Mouse (Mus musculus) kidney, adult 11 months (tissue): Measurements from ENCODE around the gene Il25.
"Not testable (repeated sequence)": the region's sequence is repeated elsewhere in the genome, so short reads cannot be mapped to it uniquely, and the experiment has no call there.

ENCODE experiments used
- DNase-seq: peaks from one replicate; pipeline ENCODE4 v3.0.0; 2022

Il25 gene

GRCm38 (mm10) chr14:54955481-54955880, 23.0 kb downstream of the Il25 start:
- no peak for DNase-seq

GRCm38 (mm10) chr14:54956533-54956932, 24.0 kb downstream of the Il25 start:
- no peak for DNase-seq

- no peak for DNase-seq
Observed at GRCm38 (mm10) chr14:54958503-54958902, 26.0 kb downstream of the Il25 start.

GRCm38 (mm10) chr14:54959197-54959596, 26.7 kb downstream of the Il25 start:
- no peak for DNase-seq

- DNase-seq: not testable (repeated sequence)
Observed at GRCm38 (mm10) chr14:54959853-54960613, 27.5 kb downstream of the Il25 start.

- DNase-seq: no peak
Observed at GRCm38 (mm10) chr14:54960769-54961168, 28.3 kb downstream of the Il25 start.

GRCm38 (mm10) chr14:54961487-54961886, 29.0 kb downstream of the Il25 start:
- DNase-seq: no peak

GRCm38 (mm10) chr14:54962714-54963113, 30.2 kb downstream of the Il25 start:
- DNase-seq: no peak

- DNase-seq: no peak
Observed at GRCm38 (mm10) chr14:54963727-54964126, 31.2 kb downstream of the Il25 start.

- DNase-seq: no peak
Observed at GRCm38 (mm10) chr14:54965044-54965443, 32.5 kb downstream of the Il25 start.

GRCm38 (mm10) chr14:54965631-54966030, 33.1 kb downstream of the Il25 start:
- no peak for DNase-seq

GRCm38 (mm10) chr14:54966320-54966977, 34.0 kb downstream of the Il25 start, which contains the start of gene Myh6:
TSS of gene Myh6 (minus strand) at chr14:54966927.
- DNase-seq: no peak

GRCm38 (mm10) chr14:54967874-54968273, 35.4 kb downstream of the Il25 start:
- DNase-seq: no peak

- DNase-seq: no peak
Observed at GRCm38 (mm10) chr14:54968344-54968743, 35.8 kb downstream of the Il25 start.

- not testable (repeated sequence) for DNase-seq
Observed at GRCm38 (mm10) chr14:54972786-54973185, 40.3 kb downstream of the Il25 start.

- DNase-seq: no peak
Observed at GRCm38 (mm10) chr14:54974068-54974791, 41.7 kb downstream of the Il25 start.

- DNase-seq: no peak
Observed at GRCm38 (mm10) chr14:54976633-54977032, 44.1 kb downstream of the Il25 start, which contains the start of gene Gm17428. TSS of gene Gm17428 (plus strand) at chr14:54976933.

GRCm38 (mm10) chr14:54978664-54979063, 46.2 kb downstream of the Il25 start:
- DNase-seq: no peak

GRCm38 (mm10) chr14:54981934-54982333, 49.4 kb downstream of the Il25 start:
- no peak for DNase-seq
